Mouse (Mus musculus): ENCODE data around the gene Tmem9. TPM values are rescaled to one million over a fixed set of nuclear protein-coding genes. Genes with fewer than 3 reads are reported as not detected.

Gene Tmem9
- polyA plus RNA-seq (2015; fragmentation: Nextera tagmentation; extraction: Ambion mirVana), result 212 and 237 TPM in 2 replicates

DNA sequence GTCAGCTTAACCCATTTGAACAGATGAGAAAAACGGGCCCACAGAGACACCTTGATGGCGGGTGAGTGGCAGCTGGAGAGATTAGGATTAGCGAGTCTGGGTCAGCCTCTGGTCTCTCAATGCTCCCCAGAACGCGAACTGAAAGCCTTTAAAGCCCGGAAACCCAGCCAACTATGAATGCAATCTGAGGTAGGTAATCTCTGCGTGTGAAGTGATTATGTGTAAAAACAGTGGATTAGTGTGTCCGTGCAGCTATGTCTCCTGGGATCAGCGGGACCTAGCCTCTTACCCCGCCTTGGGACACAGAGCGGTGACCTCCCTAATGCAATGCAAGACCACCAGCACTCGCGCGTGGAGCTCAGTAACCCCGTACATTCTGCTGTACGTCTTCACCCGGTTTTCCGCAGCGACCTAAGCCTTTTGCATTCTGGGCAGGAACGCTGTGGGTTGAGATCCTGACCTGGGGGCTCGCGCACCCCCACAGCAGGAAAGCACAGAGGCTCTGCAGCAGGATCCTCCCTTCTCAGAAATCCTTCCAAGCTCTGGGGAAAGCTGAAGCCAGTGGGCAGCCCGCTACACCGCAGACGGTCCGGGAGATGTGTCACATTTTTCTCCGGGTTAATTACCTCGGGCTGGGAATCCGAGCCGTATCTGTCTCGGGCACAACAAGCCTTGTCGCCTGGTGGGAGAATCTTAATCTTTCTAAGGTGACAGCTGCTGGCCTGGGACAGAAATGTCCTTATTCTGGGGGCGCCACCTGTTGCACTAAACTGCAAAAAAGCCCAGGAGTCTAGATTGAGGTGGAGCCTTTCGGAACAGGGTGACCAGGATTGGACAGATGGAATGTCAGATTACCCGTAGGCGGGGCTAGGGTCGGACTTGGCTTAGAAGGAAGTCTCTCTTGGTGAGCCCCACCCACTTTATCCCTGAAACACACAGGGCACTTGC is at the start of gene Tmem9:
Gene Tmem9 (plus strand): TSS at position 940 of the 948 bp plus-strand sequence.
- Histone ChIP-seq H3K9ac (ENCODE audit: low read depth, low read length) (peak within 1 kb of the TSS; percentile 50), H3K27ac (ENCODE audit: low read depth, low read length) (peak within 1 kb of the TSS; percentile 67), H3K4me2 (replicated peaks; ENCODE audit: low read depth) (peak within 1 kb of the TSS; percentile 74), H3K4me3 (ENCODE audit: low read depth, low read length) (peak within 1 kb of the TSS; percentile 47), H3K36me3 (ENCODE audit: control insufficient read depth, insufficient read depth) (no peaks in the 10 kb centered on the region), H3K9me3 (ENCODE audit: control insufficient read depth) (no peaks in the 10 kb centered on the region), H3K27me3 (replicated peaks; ENCODE audit: control insufficient read depth, insufficient read depth, low read length) (no peaks in the 10 kb centered on the region), H3K4me1 (replicated peaks; ENCODE audit: control insufficient read depth, insufficient read depth, low read length) (no peaks in the 10 kb centered on the region)
- ATAC-seq, result peak; percentile 91
- TF ChIP-seq CTCF (IDR thresholded peaks at IDR 0.05; ENCODE audit: low read depth), result no peak
- WGBS, result 5% methylated on average over 37 of the region's 37 CpGs

DNA sequence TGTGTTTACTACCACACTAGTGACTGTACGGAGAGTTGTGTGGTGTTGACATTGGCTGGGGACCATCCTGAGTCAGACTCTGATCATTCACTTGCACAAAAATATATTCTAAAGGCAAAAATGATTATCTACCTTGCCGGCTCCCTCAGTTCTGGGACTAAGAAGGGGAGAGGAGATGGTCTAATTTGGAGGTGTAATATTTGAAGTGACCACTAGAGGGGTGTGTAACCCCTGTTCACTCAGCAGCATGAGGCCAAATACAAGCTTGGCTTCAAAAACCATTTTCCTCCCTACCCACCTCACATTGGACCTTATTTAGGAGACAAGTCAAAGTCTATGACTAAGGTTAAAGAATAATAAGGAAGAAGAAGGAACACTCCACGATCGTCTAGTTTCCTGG is 49.5 kb upstream of the Tmem9 start:
- Histone ChIP-seq H3K4me2 (replicated peaks; ENCODE audit: low read depth) (no peak overlapping the region), H3K27ac (ENCODE audit: low read depth, low read length) (no peak overlapping the region), H3K4me3 (ENCODE audit: low read depth, low read length) (no peak overlapping the region), H3K4me1 (replicated peaks; ENCODE audit: control insufficient read depth, insufficient read depth, low read length) (no peaks in the 10 kb centered on the region), H3K9me3 (ENCODE audit: control insufficient read depth) (no peaks in the 10 kb centered on the region), H3K27me3 (replicated peaks; ENCODE audit: control insufficient read depth, insufficient read depth, low read length) (no peaks in the 10 kb centered on the region), H3K36me3 (ENCODE audit: control insufficient read depth, insufficient read depth) (no peaks in the 10 kb centered on the region), H3K9ac (ENCODE audit: low read depth, low read length) (no peak overlapping the region)
- ATAC-seq, result no peak
- peak; percentile 86 for TF ChIP-seq CTCF (IDR thresholded peaks at IDR 0.05; ENCODE audit: low read depth)
- WGBS, result 41% methylated on average over 4 of the region's 4 CpGs

DNA sequence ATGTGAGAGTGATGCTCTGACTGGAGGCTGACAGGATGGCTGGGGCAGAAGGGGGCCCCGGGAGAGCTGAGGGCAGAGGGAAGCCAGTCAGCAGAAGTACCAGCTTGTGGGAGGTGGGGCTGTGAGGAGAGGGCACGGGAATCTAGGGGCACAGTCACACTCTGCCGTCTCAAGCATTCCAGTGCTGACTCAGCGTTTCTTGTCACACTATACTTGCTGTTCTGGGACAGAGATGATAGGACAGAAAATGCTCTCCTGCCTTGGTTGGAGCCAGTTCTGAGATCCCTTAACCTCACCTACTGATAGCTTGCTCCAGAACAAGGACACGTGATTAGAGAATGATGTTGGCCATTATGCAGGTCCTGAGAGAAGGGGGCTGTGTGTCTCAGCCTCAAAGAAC is 44.8 kb upstream of the Tmem9 start:
- H3K9ac ChIP-seq (ENCODE audit: low read depth, low read length), result no peak overlapping the region
- H3K27ac ChIP-seq (ENCODE audit: low read depth, low read length), result no peak overlapping the region
- H3K4me3 ChIP-seq (ENCODE audit: low read depth, low read length), result no peak overlapping the region
- WGBS, result 59% methylated on average over 5 of the region's 5 CpGs
- no peak overlapping the region for H3K4me2 ChIP-seq (replicated peaks; ENCODE audit: low read depth)
- no peaks in the 10 kb centered on the region for H3K4me1 ChIP-seq (replicated peaks; ENCODE audit: control insufficient read depth, insufficient read depth, low read length)
- no peak for ATAC-seq
- no peaks in the 10 kb centered on the region for H3K36me3 ChIP-seq (ENCODE audit: control insufficient read depth, insufficient read depth)
- no peaks in the 10 kb centered on the region for H3K9me3 ChIP-seq (ENCODE audit: control insufficient read depth)
- H3K27me3 ChIP-seq (replicated peaks; ENCODE audit: control insufficient read depth, insufficient read depth, low read length), result no peaks in the 10 kb centered on the region
- no peak for TF ChIP-seq CTCF (IDR thresholded peaks at IDR 0.05; ENCODE audit: low read depth)

DNA sequence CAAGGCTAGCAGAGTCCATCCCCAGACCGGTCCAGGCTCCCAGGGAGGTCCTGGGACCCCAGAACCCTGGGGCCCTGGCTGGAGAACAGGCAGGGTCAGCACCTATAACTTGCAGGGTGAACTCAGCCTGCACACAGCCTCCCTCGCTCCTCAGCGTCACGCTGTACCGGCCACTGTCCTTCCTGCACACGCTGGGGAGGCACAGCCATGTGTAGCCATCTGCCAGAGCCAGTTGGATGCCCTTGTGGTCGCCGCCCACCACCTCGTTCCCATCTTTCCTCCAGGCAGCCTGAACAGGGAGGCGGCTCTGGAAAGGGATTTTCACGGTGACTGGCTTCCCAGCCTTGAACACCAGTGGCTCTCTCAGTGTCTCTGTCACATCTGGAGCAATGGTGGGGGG is 43.4 kb upstream of the Tmem9 start:
- Histone ChIP-seq H3K27ac (ENCODE audit: low read depth, low read length) (no peak overlapping the region), H3K4me1 (replicated peaks; ENCODE audit: control insufficient read depth, insufficient read depth, low read length) (no peaks in the 10 kb centered on the region), H3K4me3 (ENCODE audit: low read depth, low read length) (no peak overlapping the region), H3K36me3 (ENCODE audit: control insufficient read depth, insufficient read depth) (no peaks in the 10 kb centered on the region), H3K27me3 (replicated peaks; ENCODE audit: control insufficient read depth, insufficient read depth, low read length) (no peaks in the 10 kb centered on the region), H3K9me3 (ENCODE audit: control insufficient read depth) (no peaks in the 10 kb centered on the region), H3K4me2 (replicated peaks; ENCODE audit: low read depth) (no peak overlapping the region), H3K9ac (ENCODE audit: low read depth, low read length) (no peak overlapping the region)
- WGBS, result 78% methylated on average over 11 of the region's 11 CpGs
- no peak for ATAC-seq
- no peak for TF ChIP-seq CTCF (IDR thresholded peaks at IDR 0.05; ENCODE audit: low read depth)

DNA sequence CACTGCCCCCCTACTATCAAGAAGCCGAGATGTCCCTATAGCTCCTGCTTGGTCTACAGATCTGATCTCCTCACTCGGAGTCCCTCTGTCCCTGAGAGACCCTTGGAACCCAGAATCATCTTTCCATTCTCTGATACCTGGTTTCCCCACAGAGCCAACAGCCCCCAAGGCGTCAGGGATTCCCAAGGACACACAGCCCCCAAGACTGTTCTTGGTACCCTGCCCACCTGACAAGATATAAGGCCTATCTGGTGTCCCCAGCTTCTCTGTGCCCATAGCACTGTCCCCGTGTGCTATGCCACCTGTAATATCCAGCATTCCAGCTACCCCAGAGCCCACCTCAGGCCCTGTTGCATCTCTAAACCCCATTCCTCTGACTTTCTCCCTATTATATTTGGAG is 40.2 kb upstream of the Tmem9 start:
- H3K27me3 ChIP-seq (replicated peaks; ENCODE audit: control insufficient read depth, insufficient read depth, low read length), result no peaks in the 10 kb centered on the region
- 73% methylated on average over 4 of the region's 4 CpGs for WGBS
- no peak overlapping the region for H3K4me2 ChIP-seq (replicated peaks; ENCODE audit: low read depth)
- no peaks in the 10 kb centered on the region for H3K9me3 ChIP-seq (ENCODE audit: control insufficient read depth)
- H3K4me3 ChIP-seq (ENCODE audit: low read depth, low read length), result no peak overlapping the region
- no peaks in the 10 kb centered on the region for H3K4me1 ChIP-seq (replicated peaks; ENCODE audit: control insufficient read depth, insufficient read depth, low read length)
- no peaks in the 10 kb centered on the region for H3K36me3 ChIP-seq (ENCODE audit: control insufficient read depth, insufficient read depth)
- H3K27ac ChIP-seq (ENCODE audit: low read depth, low read length), result no peak overlapping the region
- ATAC-seq, result no peak
- TF ChIP-seq CTCF (IDR thresholded peaks at IDR 0.05; ENCODE audit: low read depth), result no peak
- H3K9ac ChIP-seq (ENCODE audit: low read depth, low read length), result no peak overlapping the region

DNA sequence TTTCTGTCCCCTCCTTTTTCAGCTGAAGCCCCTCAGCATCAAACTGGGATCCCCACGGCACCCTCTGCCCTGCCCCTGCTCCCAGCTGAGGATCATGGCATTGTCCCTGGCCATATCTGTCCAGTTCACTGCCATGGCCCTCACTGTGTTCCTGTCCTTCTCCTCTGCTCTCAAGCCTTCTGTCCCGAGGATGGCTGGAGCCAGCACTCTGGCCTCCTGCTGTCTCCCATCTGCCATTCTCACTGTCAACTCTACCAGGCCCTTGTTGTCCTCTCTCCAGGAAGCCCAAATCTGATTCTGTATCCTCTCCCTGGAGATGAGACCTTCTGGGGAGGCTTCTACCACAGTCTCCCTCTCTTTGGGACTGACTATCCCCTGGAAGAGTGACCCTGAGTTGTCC is 37.5 kb upstream of the Tmem9 start:
- 51% methylated on average over 2 of the region's 2 CpGs for WGBS

More for the DNA sequence above, 37.5 kb upstream of the Tmem9 start:
- Histone ChIP-seq H3K4me3 (ENCODE audit: low read depth, low read length) (no peak overlapping the region), H3K9me3 (ENCODE audit: control insufficient read depth) (no peaks in the 10 kb centered on the region), H3K4me2 (replicated peaks; ENCODE audit: low read depth) (no peak overlapping the region), H3K36me3 (ENCODE audit: control insufficient read depth, insufficient read depth) (no peaks in the 10 kb centered on the region), H3K27ac (ENCODE audit: low read depth, low read length) (no peak overlapping the region), H3K9ac (ENCODE audit: low read depth, low read length) (no peak overlapping the region), H3K4me1 (replicated peaks; ENCODE audit: control insufficient read depth, insufficient read depth, low read length) (no peaks in the 10 kb centered on the region), H3K27me3 (replicated peaks; ENCODE audit: control insufficient read depth, insufficient read depth, low read length) (no peaks in the 10 kb centered on the region)
- TF ChIP-seq CTCF (IDR thresholded peaks at IDR 0.05; ENCODE audit: low read depth), result no peak
- ATAC-seq, result no peak

Measured in intestine, postnatal 0 days (tissue).